Mouse (Mus musculus) heart, adult 9 months (tissue): Measurements from ENCODE around the gene Lrrc8d.
"Not testable (repeated sequence)": the region's sequence is repeated elsewhere in the genome, so short reads cannot be mapped to it uniquely, and the experiment has no call there.

Experiments
- DNase-seq, 2 experiments: peaks; one replicate each; pipeline ENCODE4 v3.0.0; 2022; ENCODE audit warnings: low spot score in 2 of 2

Gene Lrrc8d

GRCm38 (mm10) chr5:105858754-105859694 lies 159.3 kb downstream of the Lrrc8d start:
- DNase-seq, result peak; percentile 44 to 47

GRCm38 (mm10) chr5:105859716-105860460 lies 160.1 kb downstream of the Lrrc8d start:
- DNase-seq, result no peak

- no peak for DNase-seq
Observed at GRCm38 (mm10) chr5:105860461-105860835, 160.7 kb downstream of the Lrrc8d start.

- no peak for DNase-seq
Observed at GRCm38 (mm10) chr5:105861616-105862015, 161.8 kb downstream of the Lrrc8d start.

- not testable (repeated sequence) for DNase-seq
Observed at GRCm38 (mm10) chr5:105865110-105865628, 165.4 kb downstream of the Lrrc8d start.

- DNase-seq, result no peak
Observed at GRCm38 (mm10) chr5:105867427-105867826, 167.7 kb downstream of the Lrrc8d start.

GRCm38 (mm10) chr5:105867841-105868447 lies 168.2 kb downstream of the Lrrc8d start:
- DNase-seq, result peak; percentile 46 to 58

GRCm38 (mm10) chr5:105868593-105868992 lies 168.8 kb downstream of the Lrrc8d start:
- DNase-seq, result peak; percentile 31 to 78

- no peak for DNase-seq
Observed at GRCm38 (mm10) chr5:105869739-105870138, 170.0 kb downstream of the Lrrc8d start.

- no peak for DNase-seq
Observed at GRCm38 (mm10) chr5:105871140-105871539, 171.4 kb downstream of the Lrrc8d start.

GRCm38 (mm10) chr5:105872176-105872575 lies 172.4 kb downstream of the Lrrc8d start:
- no peak for DNase-seq

- DNase-seq, result no peak
Observed at GRCm38 (mm10) chr5:105872916-105873315, 173.1 kb downstream of the Lrrc8d start.

- DNase-seq, result no peak
Observed at GRCm38 (mm10) chr5:105873774-105874173, 174.0 kb downstream of the Lrrc8d start.

- DNase-seq, result no peak
Observed at GRCm38 (mm10) chr5:105874476-105874875, 174.7 kb downstream of the Lrrc8d start.

- DNase-seq, result peak; percentile 91 to 93
Observed at GRCm38 (mm10) chr5:105876068-105876924, 176.5 kb downstream of the Lrrc8d start, which contains the start of gene Zfp326. Zfp326 (plus strand) TSS chr5:105876565.

GRCm38 (mm10) chr5:105876925-105877774 lies 177.4 kb downstream of the Lrrc8d start:
- peak; percentile 25 to 29 for DNase-seq
